Mouse (Mus musculus): ENCODE results near the gene Pxylp1.
A peak's percentile ranks its signal among the peaks of the same experiment; 100 is the strongest.

Pxylp1 gene

DNA sequence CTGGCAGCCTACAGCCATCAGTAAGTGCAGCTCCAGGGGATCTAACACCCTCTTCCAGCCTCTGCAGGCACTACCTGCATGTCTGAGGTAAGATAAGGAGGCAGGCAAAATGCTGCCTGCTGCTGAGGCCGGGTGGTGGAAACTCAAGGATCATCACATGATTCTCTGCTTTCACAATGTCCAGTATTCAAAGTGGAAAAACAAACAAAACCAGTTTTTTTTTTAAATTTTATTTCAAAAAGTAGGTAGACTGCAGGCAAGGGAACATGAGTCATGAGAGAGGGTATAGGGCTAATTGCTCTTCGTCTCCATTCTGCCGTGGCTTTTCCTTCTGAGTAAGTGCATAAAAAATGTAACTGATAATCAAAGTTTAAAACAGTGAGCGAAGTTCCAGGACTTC lies 29.6 kb downstream of the Pxylp1 start:
- DNase-seq (ENCODE audit: extremely low read depth, low read depth), result no peak

DNA sequence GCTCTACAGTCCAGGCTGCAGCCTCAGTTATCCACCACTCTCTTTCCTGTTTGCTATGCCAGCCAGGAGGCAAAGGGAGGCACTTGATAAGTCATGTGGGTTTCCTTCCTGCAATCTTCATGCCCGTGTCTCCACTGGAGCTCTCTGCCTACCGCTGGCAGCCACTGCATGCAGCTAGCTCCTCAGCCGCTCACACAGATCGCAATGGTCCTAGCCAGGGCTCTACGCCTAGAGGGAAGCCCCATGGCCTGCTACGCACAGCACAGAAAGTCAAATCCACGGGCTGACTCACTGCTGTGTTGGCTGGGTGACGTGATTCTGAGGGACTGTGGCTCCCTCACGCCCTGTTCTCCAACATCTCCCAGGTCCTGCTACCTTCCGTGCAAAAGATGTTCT lies 31.4 kb downstream of the Pxylp1 start:
- DNase-seq (ENCODE audit: extremely low read depth, low read depth), result no peak

DNA sequence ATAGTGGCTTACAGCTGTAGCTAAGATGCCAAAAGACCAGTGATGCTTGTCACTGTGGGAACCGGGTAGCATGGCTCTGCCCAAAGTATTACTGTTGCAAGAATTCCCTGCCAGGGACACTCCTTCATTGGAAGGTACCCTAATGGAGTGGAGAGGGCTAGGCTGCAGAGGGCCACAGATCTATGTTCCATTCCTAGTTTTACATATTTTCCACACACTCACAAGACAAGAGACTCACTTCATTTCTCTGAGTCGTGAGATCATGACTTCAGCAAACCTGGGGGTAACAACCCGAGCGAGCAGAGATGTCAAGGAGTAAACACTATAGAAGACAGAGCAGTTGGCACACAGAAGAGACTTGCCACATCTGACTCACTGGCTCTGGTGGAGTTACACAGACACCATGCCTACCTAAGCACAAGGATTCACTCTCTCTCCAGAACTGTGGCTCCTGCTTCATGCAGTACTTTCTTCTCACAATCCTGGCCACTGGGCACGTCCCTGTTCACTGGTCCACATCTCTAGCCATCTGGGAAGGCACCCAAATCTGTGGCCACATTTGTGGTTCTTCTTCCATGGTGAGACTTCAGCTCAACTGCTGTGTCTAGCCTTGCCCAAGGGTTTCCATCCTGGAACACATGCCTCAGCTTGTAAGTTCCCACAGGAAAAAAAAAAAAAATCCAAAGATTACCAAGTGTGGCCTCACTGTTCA lies 31.9 kb downstream of the Pxylp1 start:
- DNase-seq (ENCODE audit: extremely low read depth, low read depth), result no peak

DNA sequence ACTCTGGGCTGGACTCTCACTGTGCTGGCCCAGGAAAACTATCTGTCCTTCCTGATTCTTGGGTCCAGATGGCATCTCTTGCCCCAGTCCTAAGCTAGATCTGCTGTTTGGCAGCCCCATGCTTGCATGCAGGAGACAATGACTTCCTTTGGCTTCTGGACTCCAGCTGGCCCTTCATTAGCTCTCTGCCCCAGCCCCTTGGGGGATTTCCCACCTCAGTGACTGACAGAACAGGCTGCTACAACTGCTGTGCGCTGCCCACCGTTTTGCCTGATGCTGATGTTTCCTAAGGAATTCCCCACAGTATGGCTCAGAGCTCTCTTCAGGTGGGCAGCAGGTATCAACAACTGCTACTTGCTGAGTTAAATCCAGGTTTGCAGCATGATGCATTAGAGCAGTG lies 33.4 kb downstream of the Pxylp1 start:
- no peak for DNase-seq (ENCODE audit: extremely low read depth, low read depth)

DNA sequence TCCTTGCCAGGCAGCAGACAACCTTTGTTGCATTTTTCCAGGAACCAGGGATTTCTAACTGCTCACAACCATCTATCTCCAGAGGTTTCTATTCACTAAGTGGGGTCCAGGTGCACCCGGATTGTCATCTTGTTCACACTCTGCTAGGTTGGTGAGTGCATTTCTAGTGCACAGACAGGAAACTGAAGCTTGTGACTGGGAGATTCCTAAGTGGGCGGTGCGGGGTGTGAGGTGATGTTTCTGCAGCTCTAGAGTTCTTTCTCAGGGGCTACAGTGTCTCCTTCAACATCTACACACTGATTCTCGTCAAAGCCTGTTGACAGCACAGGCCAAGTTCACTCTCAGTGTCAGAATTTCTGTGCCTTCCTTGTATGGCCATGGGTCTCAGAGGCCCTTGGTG lies 34.6 kb downstream of the Pxylp1 start:
- DNase-seq (ENCODE audit: extremely low read depth, low read depth), result no peak

DNA sequence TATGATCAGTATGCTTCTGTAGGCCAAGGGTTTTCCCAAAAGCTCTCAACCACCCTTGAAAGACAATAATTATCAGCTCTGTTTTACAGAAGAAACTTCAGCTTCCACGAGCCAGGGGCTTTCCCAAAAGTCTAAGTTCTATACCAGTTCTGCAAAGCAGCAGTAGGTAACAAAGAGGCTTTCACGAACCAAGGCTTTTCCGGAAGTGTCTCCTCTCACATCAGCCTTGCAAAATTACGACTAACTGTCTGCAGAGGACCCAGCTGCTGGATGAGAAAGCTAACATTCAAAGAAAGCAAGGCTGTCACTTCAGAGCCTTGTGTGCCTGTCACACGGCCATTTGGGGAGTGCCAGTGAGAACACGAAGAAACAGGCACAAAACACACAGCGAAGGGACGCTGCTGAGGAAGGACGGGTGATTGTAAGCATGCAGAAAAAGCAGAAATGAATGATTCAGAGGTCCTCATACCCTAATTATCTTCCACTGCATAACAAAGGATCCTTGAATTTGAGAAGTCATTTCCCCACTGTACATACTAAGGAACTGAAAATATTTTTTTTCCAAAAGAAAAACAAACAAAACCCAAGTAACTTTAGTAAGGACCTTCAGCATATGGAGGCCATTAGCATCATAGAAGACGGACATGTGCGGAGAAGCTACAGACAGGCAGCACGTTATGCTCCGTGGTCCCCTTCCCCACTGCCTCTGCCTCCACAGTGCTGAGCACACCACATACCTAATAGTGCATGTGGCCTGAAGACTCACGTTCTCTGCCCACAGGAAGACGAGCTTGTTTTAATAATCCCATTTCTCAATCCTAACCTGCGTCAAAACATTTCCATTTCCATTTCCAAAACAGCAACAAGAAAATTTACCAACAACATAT lies 38.9 kb downstream of the Pxylp1 start:
- no peak for DNase-seq (ENCODE audit: extremely low read depth, low read depth)

DNA sequence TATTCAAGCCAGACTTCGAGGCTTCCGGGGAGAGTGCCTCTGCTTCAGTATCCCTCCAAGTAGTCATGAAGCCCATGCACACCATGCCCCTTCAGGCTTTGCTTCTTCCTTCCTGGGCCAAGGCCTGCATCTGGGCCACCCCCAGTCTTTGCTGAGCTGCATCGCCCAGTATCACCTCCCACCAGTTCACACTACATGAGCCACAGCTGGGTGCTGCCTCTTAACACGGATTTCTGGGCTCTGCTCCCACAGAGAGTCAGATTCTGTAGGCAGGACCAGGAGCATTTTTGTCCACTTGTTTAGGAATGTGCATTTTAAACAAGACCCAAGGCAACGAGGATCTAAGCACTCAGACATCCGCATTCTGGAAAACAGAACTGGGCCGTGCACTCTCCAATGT lies 40.8 kb downstream of the Pxylp1 start:
- DNase-seq (ENCODE audit: extremely low read depth, low read depth), result no peak

DNA sequence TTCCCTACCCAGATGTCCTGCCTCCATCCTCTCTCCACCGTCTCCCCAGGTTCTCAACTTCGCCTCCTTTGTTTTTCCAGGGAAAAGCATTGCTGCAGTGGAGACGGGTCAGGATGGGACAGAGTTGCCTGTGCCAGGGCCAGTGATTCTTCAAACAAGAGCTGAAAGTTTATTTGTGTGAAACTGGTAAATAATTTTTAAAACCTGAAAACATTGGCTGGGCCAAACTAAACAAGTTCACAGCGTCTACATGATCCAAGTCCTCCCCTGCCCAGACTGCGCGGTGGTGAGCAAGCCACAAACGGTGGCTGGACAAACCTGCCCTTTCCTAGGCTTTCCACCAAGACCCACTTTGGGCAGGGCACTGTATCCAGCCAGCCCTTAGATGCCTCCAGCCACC lies 41.4 kb downstream of the Pxylp1 start:
- DNase-seq (ENCODE audit: extremely low read depth, low read depth), result no peak

DNA sequence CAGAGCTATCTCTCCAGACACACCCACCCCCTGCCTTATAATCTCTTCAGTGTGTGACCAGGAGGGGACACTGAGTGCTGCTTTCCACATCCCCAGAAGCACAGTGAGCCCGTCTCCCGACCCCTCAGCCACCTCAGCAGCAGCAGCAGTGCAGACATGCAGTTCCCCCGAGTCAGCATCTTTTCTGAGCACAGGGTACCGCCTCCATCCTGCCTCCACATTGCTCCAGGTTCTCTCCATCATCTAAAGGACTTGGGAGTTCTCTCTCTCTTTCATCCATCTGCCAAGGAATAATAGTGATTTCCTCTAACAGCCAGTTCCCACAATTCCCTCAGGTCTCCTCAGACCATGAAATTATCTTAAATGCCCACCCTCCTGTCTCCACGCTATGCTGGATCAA lies 43.5 kb downstream of the Pxylp1 start:
- no peak for DNase-seq (ENCODE audit: extremely low read depth, low read depth)

DNA sequence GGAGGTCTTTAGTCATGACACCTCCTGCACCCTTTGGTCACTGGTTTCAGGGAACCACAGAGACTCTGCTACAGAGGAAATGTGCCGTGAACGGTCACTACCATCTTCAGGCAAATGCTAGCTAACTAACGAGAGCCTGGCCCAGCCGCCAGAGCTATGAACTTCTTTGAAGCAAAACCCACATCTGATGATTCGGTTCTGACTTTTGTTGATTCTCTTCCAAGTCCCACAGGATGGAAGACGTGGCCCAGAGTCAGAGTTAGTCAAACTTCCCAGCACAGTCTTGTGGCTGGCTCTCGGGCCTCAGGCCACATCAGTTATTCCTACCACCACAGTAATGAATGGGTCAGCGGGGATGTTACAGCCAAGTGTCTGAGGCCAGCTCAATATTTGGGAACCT lies 46.1 kb downstream of the Pxylp1 start:
- no peak for DNase-seq (ENCODE audit: extremely low read depth, low read depth)

DNA sequence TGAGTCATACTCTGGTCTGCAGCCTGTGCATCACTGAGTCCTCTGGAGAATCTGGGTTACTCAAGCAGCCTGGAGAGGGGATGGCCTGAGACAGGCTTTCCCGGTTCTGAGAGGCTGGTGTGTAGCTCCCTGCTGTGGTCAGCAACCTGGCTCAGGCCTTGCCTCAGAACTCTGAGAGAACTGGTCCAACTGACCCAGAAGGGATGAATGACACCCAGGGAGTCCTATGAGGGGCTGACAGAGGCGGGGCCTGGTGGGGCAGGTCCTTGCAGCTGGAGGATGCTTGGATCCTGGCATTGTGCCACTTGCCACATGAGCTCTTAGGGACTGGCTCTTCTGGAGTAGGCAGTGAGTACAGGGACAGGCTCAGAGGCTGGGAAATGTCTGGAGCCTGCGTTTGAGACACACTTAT lies 47.7 kb downstream of the Pxylp1 start:
- DNase-seq (ENCODE audit: extremely low read depth, low read depth), result no peak

DNA sequence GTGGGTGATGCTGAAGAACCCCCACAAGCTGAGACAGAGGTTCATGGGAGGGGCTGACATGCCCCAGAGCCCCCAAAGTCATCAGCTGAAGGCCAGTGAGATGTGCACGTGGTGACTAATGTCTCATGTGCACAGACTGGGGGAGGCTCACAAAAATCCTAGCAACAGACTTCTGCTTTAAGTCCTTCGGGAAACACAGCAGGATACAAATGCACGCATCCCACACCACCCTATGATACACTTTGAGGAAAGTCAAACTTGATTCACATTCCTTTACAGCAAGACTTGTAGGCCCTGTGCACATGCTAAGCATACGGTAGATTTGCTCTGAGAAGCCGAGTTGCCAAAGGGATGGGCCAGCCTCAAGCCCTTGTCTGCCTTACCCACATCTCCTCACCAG lies 53.1 kb downstream of the Pxylp1 start:
- DNase-seq (ENCODE audit: extremely low read depth, low read depth), result no peak

DNA sequence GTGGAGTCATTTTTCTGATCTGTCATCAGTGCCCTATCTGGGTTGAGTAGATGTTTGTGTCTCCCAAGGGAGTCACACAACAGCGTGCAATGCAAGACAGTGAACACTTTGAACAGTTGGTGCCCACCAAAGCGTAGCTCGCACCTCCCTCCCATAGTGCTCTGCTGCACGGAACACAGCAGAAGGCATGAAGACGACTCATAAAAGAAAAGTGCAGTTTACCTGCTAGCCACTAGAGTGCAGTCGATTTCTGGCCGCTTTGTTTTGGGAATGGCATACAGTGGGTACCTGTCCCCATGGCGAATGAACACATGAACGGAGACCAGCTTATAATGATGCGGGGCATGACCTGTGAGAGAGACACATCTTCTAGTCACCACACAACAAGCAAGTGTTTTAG lies 53.6 kb downstream of the Pxylp1 start:
- no peak for DNase-seq (ENCODE audit: extremely low read depth, low read depth)

DNA sequence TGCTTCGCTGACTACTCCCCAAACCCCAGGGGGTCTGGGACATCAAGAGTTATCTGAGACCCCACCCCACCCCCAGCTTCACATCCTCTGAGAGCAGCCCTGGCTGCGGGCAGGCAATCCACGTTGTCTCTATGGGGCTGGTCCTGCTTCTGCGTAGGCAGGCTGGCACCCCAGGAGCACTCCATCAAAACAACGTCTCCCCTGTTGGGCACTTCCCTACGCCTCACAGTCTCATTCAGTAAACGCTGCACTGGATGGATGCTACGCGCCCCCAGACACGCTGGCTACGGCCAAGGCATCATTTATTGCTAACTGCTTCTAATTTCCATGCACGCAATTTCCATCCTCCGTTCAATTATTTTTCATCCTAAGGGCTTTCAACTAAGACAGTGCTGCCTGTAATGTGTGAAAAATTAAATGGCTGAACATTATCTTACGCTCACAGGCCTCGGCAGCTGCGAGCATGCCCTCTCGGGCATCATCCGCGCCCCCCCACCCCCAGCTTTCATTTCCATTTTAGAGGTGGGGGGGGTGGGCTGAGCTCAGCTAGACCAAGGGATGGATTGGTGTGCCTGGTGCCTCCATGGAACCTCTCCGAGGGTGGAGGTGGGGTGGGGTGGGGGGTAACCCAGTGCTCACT lies 54.6 kb downstream of the Pxylp1 start:
- DNase-seq (ENCODE audit: extremely low read depth, low read depth), result no peak

DNA sequence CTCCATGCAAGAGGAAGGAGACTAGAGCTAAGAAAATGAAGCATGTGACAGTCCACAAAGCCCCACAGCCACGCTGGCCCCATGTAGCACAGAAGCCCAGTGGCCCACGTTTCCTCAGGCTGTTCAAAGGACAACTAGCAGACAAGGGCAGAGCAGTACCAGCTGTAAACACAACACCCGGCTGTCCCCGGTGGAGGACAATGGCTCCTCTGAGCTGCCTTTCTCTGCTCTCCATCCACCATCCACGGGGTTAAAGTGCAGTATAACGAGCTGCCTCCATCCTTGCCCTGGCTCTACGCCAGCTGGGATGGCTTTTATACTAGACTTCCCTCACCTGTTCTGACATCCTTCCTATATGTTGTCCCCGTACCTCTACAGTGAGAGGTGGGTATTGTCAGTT lies 55.5 kb downstream of the Pxylp1 start:
- DNase-seq (ENCODE audit: extremely low read depth, low read depth), result no peak

DNA sequence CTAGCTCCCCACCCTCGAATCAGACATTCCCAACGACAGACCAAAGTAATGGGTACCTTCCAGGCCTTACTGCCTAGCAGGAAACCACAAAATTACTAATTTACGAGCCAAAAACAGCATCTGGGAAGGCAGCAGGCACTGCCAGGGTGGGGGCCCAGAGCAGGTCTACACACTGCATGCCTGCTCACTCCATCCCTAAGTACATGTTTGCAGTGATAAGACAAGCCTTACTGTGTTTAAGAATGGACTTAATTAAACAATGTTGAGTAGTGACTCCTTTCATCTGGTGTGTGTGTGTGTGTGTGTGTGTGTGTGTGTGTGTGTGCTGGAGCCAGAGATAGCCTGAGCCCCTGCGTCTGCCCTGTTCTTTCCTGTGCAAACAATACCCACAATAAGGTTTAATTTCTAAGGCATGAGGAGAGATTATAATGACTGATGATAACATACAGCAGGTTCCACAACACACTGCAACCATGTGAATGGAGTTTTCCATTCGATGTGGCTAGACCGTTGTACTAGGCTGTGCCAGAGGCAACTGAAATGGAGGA lies 57.0 kb downstream of the Pxylp1 start:
- DNase-seq (ENCODE audit: extremely low read depth, low read depth), result no peak

DNA sequence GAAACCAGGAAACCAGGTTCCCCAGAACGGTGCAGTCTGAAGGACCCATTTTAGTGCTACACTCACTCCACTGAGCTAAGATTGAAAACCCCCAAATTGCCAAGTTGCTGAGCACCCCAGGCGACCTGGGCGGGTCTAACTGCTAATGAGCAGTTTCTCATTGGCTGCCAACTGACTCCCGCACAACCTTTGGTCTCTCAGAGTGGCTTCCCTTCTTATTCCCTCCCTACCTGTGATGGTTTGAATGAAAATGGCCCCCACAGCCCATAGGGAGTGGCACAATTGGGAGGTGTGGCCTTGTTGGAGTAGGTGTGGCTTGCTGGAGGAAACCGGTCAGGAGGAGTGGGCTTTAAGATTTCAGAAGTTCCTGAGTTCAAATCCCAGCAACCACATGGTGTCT lies 58.9 kb downstream of the Pxylp1 start:
- DNase-seq (ENCODE audit: extremely low read depth, low read depth), result no peak

DNA sequence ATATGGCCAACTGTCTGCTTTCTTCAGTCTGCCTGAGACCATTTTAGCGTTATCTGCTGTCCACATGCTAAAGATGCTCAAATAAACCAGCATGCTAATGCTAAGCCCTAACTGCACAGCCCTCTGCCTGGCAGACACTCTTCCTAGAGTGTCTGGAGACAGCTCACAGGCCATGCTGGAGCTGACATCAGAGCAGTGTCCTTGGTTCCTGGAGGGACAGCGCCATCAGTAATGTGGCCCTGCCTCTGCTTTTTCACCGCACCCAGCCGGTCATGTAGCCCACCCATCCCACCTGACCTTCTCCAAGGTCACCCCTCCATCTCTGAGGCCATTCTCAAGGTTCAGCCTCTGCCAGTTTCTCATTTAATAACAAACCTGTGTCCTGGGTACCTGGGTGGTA lies 60.0 kb downstream of the Pxylp1 start:
- DNase-seq (ENCODE audit: extremely low read depth, low read depth), result no peak

DNA sequence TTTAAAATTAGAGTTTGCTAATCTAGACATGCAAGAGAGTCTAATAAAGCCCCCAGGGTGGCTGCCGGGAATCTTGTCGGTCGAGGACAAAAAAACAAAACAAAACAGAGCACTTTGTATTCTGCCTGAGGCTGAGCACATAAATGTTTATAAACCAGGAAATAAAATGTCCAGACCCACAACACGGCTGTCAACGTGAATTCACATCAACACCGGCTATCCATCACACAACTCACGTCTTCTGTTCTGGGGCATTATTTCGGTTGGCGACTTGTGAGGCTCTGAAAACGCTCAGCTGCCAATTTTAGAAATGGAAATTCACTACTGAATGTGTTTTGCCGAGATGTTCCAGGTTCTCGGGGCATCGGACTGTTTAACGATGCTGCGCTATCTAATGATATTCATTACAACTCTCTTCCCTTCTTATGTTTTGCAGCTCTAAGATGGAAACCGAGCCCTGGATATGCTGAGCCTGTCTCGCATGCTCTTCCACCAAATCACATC lies 61.6 kb downstream of the Pxylp1 start:
- no peak for DNase-seq (ENCODE audit: extremely low read depth, low read depth)

DNA sequence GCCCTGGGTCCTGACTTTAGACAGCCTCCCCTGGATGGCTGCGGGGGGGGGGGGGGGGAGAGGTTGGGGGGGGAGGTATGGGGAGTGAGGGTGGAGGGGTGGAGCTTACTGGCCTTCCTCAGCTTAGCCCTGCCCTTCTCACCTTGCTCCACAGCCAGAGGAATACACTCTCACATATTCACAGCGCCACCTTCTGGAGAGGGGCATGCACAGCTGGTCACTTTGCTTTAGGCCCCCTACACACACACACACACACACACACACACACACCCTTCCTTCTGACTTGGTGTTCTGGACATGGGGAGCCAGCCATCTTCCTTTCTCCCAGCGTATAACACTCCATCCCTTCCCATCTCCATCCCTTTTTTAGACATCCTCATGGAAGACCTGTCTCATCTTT lies 62.8 kb downstream of the Pxylp1 start:
- DNase-seq (ENCODE audit: extremely low read depth, low read depth), result peak; percentile 4

DNA sequence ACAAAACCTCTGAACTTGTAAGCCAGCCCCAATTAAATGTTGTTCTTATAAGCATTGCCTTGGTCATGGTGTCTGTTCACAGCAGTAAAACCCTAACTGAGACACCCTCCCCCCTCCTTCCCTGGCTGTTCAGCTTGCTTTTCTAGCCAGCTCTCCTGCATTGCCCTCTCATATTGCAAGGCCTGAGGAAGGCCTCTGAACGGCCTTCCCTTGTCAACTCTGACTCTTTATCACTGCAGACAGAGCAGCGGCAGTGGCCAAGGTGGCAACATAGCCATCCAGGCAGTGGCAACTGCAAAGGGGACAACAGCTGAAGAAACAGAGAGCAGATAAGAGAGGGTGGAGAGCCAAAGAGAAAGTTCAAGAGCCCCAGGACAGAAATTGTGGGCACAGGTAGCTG lies 64.4 kb downstream of the Pxylp1 start:
- peak; percentile 2 for DNase-seq (ENCODE audit: extremely low read depth, low read depth)
